Mouse (Mus musculus): Measurements from ENCODE around the gene Optc.

- TF ChIP-seq ZC3H11A (IDR thresholded peaks at IDR 0.05; ENCODE audit: borderline replicate concordance, low read depth, low read length), result no peak
- TF ChIP-seq ZNF384 (IDR thresholded peaks at IDR 0.05; ENCODE audit: low read depth, low read length), result no peak
- TF ChIP-seq MAFK (IDR thresholded peaks at IDR 0.05; ENCODE audit: insufficient read depth, low read depth, low read length), result no peak
- TF ChIP-seq CHD2 (IDR thresholded peaks at IDR 0.05; ENCODE audit: low read depth, low read length), result no peak
These were observed 20.1 kb downstream of the Optc start for GRCm38 (mm10) chr1:133887538-133888250.
